ENCODE assay signal across 8 mouse cellular contexts in genomic region chr14:115392894-115393524, GRCm38 (mm10).
DNase-seq lines count a peak whose midpoint lies in the region; ATAC-seq lines count a peak whose summit lies in the region.

No protein-coding gene starts in this region.

- H3K27me3 ChIP-seq in embryonic facial prominence, embryonic 10.5 days (replicated peaks; ENCODE audit: low read depth, poor library complexity, severe bottlenecking): no peaks in the 10 kb centered on the region
- no peaks in the 10 kb centered on the region for H3K27me3 ChIP-seq in hindbrain, embryonic 14.5 days (ENCODE audit: control insufficient read depth, insufficient read depth, low read length)

- H3K9me3 ChIP-seq in embryonic facial prominence, embryonic 10.5 days: no peaks in the 10 kb centered on the region
- no peaks in the 10 kb centered on the region for H3K9me3 ChIP-seq in hindbrain, embryonic 14.5 days (ENCODE audit: control insufficient read depth, low read length)

- H3K4me1 ChIP-seq in embryonic facial prominence, embryonic 10.5 days: no peaks in the 10 kb centered on the region; the same call in 1 of the 2 replicates
- no peaks in the 10 kb centered on the region for H3K4me1 ChIP-seq in hindbrain, embryonic 14.5 days (replicated peaks; ENCODE audit: control insufficient read depth, insufficient read depth, low read length)

- WGBS in embryonic facial prominence, embryonic 10.5 days: 50% methylated on average over 14 of the region's 14 CpGs
- WGBS in hindbrain, embryonic 14.5 days: 55% methylated on average over 14 of the region's 14 CpGs

- H3K36me3 ChIP-seq in embryonic facial prominence, embryonic 10.5 days (replicated peaks): no peaks in the 10 kb centered on the region
- no peaks in the 10 kb centered on the region for H3K36me3 ChIP-seq in hindbrain, embryonic 14.5 days (replicated peaks; ENCODE audit: control insufficient read depth, insufficient read depth)

- no peak overlapping the region for H3K27ac ChIP-seq in embryonic facial prominence, embryonic 10.5 days (replicated peaks)
- no peak overlapping the region for H3K27ac ChIP-seq in hindbrain, embryonic 14.5 days

- H3K4me2 ChIP-seq in hindbrain, embryonic 14.5 days (replicated peaks): no peak overlapping the region

- DNase-seq in adrenal gland, adult (ENCODE audit: inconsistent age in 2 of 2, low spot score in 1 of 2): peak; percentile 9 to 64
- DNase-seq in adrenal gland, adult 18-20 months (ENCODE audit: low spot score in 2 of 2): no peak
- peak; percentile 46 for DNase-seq in ES-CJ7 (ENCODE audit: low read depth, low spot score)
- peak; percentile 56 for DNase-seq in embryonic facial prominence, embryonic 10.5 days (ENCODE audit: low spot score)
- DNase-seq in hindbrain, embryonic 14.5 days (ENCODE audit: low spot score): peak; percentile 80
- DNase-seq in layer of hippocampus, postnatal 14 days (ENCODE audit: low spot score in 2 of 2): peak; percentile 40 to 63
- DNase-seq in right cerebral cortex, postnatal 36 days (ENCODE audit: low spot score in 2 of 2): peak; percentile 38 to 47

- no peak overlapping the region for H3K9ac ChIP-seq in hindbrain, embryonic 14.5 days

- peak; percentile 59; the same call in 1 of the 2 replicates for ATAC-seq in hindbrain, embryonic 14.5 days (ENCODE audit: low FRiP score)
- peak; percentile 77 for ATAC-seq in megakaryocyte, adult 5-6 weeks (ENCODE audit: poor library complexity, severe bottlenecking)

- no peak overlapping the region for H3K4me3 ChIP-seq in embryonic facial prominence, embryonic 10.5 days
- no peak overlapping the region for H3K4me3 ChIP-seq in hindbrain, embryonic 14.5 days (replicated peaks; ENCODE audit: low read length)

Comparison
In these comparisons a context has a peak if more than half of its experiments do, and no peak if none do; other contexts are left out.
1. DNase-seq: peak in adrenal gland, adult (2 of 2), ES-CJ7 (single experiment), embryonic facial prominence, embryonic 10.5 days (single experiment), hindbrain, embryonic 14.5 days (single experiment), layer of hippocampus, postnatal 14 days (2 of 2) and right cerebral cortex, postnatal 36 days (2 of 2); none in adrenal gland, adult 18-20 months (0 of 2).